Mouse (Mus musculus) gastrocnemius, postnatal 4 days (tissue): ENCODE data around the gene Ube2l3. TPM values are rescaled to one million over a fixed set of nuclear protein-coding genes. Genes with fewer than 3 reads are reported as not detected.
"Not testable (repeated sequence)": the region's sequence is repeated elsewhere in the genome, so short reads cannot be mapped to it uniquely, and the experiment has no call there.

ENCODE experiments used
- DNase-seq, 2 experiments: peaks; one replicate each; pipeline ENCODE4 v3.0.0; 2021 to 2022; ENCODE audit warnings: low spot score in 2 of 2, mixed read lengths in 2 of 2
- total RNA-seq, 2 experiments: library from RNA; stranded (reverse); gene quantifications; 2 replicates each; pipeline ENCODE4 v1.2.3; 2021

Gene Ube2l3
- total RNA-seq, 2 experiments from 2014 or later: 166 to 178 TPM

DNA sequence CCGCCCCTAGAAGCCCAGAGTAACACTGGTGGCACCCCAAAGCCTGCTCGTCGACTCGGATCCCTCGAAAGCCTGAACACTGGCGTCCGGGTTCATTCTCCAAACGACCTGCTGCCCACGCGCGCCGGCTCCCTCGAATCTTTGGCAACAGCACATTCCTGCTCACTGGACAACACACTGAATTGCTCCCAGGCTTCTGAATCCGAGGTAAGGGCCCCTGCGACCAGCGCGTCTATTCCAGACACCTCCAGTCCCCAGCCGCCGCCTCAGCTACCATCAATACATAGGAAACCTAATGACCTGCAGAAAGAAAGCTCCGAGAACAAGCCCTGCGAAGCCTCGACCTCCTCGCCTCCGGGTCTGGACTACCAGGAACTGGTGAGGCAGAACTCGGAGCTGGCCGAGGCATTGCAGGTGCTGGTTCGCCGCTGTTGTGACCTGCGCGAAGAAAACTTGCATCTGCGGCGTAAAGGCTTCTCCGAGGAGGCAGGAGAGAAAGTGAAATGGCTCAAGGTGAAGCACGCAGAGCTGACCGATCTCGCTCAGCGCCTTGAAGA is 7.0 kb upstream of the Ube2l3 start:
- peak in 1 of 2 experiments; percentile 45 for DNase-seq

GRCm38 (mm10) chr16:17208389-17209361 is 6.2 kb upstream of the Ube2l3 start, which contains the start of gene Rimbp3:
Gene Rimbp3 (plus strand): TSS chr16:17208603.
- peak; percentile 55 to 86 for DNase-seq

DNA sequence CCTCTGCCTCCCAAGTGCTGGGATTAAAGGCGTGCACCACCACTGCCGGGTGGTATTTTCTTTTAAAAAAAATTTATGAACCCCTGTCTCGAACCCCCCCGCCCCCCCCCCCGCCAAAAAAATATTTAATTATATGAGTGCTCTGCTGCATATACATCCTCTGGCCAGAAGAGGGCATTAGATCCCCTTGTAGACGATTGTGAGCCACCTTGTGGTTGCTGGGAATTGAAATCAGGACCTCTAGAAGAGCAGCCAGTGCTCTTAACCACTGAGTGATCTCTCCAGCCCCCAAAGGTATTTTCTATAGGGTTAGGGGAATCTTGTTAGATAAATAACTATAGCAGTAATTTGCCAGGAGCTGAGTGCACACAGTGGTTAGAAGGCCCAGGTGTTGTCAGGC is 2.5 kb upstream of the Ube2l3 start:
- no peak for DNase-seq

GRCm38 (mm10) chr16:17201977-17202376 is 472 bp downstream of the Ube2l3 start:
- no peak for DNase-seq

DNA sequence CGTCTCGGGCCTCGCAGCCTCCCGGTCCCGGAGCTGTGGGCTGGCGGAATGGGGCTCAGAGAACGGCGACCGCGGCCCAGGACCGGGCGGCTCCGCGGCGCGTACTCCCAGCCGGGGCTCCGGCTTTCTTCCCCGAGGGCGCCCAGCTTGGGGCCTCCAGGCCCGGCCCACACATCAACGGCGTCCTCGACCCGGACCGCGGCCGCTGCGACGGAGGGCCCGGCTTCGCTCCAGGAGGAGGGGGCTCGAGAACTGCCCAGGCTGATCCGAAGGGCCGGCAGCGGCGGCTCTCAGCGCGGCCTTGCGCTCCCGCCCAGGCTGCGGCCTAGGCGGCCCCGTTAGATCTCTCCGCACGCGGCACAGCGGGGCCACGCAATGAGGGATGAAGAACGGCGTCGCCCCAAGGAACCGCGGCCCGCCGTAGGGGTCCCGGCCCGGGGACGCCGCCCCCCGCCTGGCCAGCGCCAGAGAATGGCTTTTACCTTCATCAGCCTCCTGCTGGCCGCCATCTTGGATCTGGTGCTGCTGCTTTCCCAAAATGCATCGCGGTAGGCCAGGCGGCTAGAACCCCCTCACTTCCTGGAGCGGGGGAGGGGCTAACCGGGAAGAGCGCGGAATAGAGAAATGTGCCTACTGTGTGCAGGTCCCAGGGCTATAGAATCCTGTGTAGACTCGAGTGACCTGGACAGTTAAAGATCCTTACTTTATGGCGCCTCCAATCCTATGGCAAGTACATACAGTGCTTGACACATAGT is 1.3 kb downstream of the Ube2l3 start:
- peak; percentile 66 to 84 for DNase-seq

DNA sequence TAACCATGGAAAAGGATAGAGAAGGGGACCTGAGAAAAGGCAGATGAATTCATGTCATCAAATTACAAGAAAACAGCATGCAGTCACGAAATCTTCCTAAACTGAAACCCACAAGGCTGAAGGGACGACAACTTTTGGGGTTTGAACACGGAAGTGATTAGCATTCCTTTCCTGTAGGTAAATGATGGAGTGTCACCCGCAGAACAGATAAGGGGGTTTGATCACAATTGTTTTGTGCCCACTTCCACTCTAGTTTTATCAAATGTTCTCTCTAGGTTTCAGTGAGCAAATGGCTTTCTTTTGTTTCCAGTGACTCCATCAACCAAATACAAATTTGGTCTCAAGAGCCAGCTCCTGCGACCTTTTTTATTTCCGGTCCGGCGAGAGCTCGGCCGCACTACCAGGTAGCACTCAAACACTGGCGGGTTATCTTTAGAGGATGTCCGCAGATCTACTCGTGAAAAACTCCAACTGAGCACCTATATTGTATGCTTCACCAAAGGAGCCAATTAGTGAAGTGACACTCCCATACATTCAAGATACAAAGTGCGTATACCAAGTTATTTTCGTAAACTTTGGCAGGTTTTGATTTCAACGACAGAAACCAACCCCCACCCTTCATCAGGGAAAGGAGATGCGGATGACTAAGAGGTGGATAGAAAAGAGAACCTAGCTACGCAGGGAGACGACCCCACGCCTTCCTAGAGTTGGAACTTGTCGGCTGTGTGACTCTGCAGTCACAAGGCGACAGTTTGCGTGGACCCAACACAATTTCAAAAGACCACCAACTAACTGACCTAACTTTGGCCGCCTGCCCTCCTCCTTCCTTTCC is 2.1 kb downstream of the Ube2l3 start:
- DNase-seq: no peak

- DNase-seq: no peak
Measured at GRCm38 (mm10) chr16:17193823-17194222, 8.6 kb downstream of the Ube2l3 start.

DNA sequence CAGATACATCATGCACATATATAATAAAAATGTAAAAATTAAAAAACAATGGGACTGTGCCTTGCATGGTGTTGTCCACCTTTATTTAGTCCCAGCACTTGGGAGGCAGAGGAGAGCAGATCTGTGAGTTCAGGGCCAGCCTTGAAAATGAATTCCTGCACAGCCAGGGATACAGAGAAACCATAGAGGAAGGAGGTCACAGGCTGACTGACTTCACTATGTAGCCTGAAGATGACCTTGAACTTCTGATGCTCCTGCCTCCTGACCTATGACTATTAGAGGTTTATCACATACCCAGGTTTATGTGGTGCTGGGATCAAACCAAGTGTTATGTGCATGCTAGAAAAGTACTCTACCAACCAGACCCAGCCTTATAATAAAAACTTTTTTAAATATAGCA is 17.0 kb downstream of the Ube2l3 start:
- DNase-seq: no peak

DNA sequence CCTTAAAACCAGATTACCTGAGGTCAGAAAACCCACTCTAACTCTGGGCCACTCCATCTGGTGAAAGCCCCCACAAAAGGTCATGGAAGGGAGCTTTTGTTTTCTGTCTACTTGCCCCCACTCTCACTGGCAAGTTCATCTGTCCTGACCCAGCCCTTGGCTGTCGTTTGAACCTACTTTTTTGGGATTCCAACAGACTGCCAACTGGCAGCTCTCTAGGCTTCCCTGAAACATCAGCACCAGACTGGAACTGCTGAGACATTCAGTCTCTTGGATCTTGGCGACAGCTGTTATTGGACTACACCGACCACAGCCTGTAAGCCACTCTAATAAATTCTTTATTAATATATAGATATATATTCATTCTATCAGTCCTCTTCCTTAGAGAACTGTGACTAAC is 19.4 kb downstream of the Ube2l3 start:
- DNase-seq: no peak

GRCm38 (mm10) chr16:17182136-17182535 is 20.3 kb downstream of the Ube2l3 start:
- DNase-seq: no peak

DNA sequence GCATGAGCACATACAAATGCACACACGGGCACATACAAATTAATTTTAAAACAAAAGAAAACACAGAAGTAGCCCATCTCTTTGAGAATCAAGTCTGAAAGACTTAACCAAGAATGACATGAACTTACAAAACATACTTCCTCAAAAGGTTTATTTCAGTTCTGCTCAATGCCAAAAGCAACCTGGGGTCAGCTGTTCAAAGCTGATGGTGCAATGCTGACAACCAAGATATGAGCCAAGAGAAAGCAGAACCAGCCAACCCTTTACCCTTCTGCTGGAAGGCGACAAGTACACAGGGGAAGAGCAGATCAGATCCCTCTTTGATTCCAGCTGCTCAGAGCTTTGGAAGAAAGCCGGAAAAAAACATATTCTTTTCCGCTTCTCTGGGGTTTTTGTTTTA is 21.1 kb downstream of the Ube2l3 start:
- DNase-seq: no peak

DNA sequence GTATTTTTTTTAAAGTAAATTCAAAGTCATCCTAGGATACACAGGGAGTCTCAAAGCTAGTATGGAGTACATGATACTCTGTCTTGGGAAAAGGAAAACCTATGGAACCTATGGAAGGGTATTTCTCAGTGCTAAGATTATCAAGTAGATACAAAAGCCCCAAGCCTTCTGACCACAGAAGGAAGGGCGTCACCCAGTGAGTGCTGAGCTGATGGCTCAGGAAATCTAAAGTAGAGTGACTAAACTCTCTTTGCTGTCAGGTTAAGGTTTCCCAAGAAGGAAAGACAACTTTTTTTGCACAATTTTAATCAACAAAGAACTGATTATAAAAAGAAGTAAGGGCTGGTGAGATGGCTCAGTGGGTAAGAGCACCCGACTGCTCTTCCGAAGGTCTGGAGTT is 22.7 kb downstream of the Ube2l3 start:
- no peak for DNase-seq

- no peak for DNase-seq
Measured at GRCm38 (mm10) chr16:17177623-17178170, 24.8 kb downstream of the Ube2l3 start.

DNA sequence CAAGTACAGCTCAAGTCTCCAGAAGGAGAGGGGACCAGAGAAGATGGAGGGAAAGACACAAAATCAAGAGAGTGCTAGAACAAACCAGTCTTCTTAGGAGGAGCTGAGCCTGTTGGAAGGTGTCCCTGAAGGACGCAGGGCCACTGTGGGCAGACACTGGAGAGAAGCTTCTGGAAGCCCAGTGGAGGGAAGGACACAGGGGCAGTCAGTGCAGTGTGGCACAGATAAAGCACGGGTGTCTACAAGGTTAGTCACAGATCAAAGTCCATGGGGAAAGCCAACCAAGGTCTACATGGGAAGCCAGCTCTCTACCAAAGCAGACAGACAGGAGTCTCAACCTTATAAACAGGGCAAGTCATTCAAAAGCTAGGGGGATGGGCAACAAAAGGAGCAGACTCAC is 26.7 kb downstream of the Ube2l3 start:
- no peak for DNase-seq

DNA sequence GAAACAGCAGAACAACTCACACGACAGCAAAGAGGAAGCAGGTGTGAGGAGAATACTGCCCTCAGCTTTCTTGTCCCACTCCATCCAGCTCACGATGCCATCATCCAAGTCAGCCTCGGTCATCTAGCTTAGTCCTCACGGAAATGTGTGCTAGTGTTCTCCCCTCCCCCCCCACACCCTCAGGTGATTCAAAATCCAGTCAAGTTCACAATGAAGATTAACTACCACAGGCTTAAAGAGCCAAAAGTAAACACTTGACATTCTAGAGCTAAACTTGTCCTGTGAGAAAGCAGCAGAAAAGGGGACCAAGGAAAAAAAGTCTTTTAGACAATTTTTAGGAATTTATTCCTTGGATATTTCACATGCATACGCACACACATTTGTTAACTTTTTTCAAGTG is 34.4 kb downstream of the Ube2l3 start:
- no peak for DNase-seq

GRCm38 (mm10) chr16:17167179-17167578 is 35.3 kb downstream of the Ube2l3 start:
- DNase-seq: no peak

DNA sequence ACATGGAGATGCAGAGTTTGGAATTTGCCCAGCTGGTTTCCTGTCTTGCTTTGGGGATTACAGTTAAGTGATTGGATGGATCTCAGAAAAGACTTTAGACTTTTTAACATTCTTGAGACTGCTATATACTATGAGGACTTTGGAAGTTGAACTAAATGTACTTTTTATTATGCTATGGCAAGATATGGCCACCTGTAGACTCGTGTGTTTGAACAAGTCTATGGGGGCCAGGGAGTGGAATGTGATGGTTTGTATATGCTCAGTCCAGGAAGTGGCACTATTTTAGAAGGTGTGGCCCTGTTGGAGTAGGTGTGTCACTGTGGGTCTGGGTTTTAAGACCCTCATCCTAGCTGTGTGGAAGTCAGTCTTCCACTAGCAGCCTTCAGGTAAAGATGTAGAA is 37.0 kb downstream of the Ube2l3 start:
- DNase-seq: not testable (repeated sequence)

DNA sequence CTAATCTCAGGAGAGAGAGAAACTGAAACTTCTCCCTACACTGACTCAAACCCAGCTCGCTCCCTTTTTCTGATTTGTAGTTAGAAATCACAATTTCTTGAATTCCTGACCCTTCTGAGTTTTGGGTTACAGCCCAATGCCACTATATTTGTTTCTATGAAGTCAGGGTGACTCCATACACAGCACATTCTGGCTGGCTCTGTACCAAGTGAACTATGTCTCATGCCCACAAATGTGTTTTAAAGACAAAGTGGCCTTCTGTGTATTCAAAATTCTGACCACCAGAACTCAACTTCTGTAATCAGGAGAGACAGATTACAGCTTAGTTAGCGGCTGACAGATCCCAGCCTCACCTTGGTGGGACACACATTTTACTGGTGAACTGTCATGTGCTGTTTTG is 48.1 kb downstream of the Ube2l3 start:
- no peak for DNase-seq

DNA sequence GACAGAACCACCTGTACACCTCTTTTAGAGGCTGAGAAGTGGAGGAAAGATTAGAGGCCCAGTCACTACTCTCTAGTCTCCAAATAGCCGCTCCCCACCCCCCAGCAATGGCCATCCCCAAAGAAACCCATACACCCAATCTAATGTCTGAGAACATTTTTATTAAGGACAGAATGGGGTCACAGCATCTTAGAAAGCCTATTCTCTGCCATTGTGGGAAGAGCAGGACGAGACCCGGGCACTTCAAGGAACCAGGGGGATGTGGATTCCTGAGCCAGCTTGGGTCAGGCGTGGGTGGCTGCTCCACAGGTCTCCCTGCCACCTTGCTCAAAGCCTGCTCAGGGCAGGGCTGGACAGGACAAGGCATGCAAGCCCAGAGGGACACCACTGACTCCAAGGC is 50.6 kb downstream of the Ube2l3 start:
- DNase-seq: no peak

- no peak for DNase-seq
Measured at GRCm38 (mm10) chr16:17150520-17151258, 51.8 kb downstream of the Ube2l3 start.
